Mouse (Mus musculus): ENCODE data around the gene Depdc7.

GRCm38 (mm10) chr2:104750611-104751010, 7.9 kb upstream of the Depdc7 start:
- TF ChIP-seq CTCF (IDR thresholded peaks at IDR 0.05; ENCODE audit: control insufficient read depth, insufficient read depth, insufficient read length) (no peak), MAX (IDR thresholded peaks at IDR 0.05) (no peak), USF1 (IDR thresholded peaks at IDR 0.05; ENCODE audit: low read depth) (no peak), MYOG (IDR thresholded peaks at IDR 0.05; ENCODE audit: control insufficient read depth, extremely low read depth, insufficient read length) (no peak), CEBPB (IDR thresholded peaks at IDR 0.05; ENCODE audit: low read depth) (no peak), MYOD1 (IDR thresholded peaks at IDR 0.05; ENCODE audit: control insufficient read depth, insufficient read length, low read depth) (no peak)
